Mouse (Mus musculus): ENCODE measurements around the gene Mybl2.

The Mybl2 gene

GRCm38 (mm10) chr2:163073023-163073757 lies 18.7 kb downstream of the Mybl2 start:
- DNase-seq: no peak

DNA sequence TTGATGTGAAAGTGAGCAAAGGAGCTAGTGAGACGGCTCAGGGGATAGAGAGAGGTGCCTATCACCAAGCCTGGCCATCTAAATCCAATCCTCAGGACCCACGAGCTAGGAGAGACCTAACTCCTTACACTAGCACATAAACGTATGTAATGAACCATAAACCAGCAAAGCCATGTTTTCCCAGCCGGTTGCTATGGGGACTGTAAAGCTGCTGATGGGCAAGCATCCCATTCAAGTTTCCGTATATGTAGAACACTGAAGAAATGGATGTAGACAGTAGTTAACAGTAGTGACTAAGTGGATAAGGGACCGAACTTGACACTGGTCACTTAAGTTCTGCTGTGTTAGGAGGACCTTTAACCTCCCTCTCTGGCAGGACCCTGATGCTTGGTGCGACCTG lies 19.5 kb downstream of the Mybl2 start:
- no peak for DNase-seq

- no peak for DNase-seq
Observed at GRCm38 (mm10) chr2:163074808-163075207, 20.3 kb downstream of the Mybl2 start.

GRCm38 (mm10) chr2:163075234-163075633 lies 20.7 kb downstream of the Mybl2 start:
- DNase-seq: no peak

GRCm38 (mm10) chr2:163079041-163079440 lies 24.6 kb downstream of the Mybl2 start:
- no peak for DNase-seq

DNA sequence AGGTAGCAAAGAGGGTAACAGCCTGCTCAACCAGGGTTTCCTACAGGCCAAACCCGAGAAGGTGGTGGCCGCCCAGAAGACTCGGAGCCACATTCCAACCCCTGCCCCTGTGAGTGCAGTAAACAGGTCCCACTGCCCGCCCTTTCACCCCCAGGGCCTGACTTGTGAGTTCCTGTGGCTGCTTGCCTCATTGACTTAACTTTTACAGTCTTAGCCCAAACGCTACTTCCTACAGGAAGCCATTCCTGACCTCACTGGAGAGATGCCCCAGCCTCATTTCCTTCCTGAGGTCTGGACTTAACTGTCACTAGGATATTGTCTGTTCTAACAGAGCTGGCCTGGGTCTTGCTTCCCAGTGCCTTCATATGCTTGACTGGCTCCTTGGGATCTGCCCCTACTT lies 28.1 kb downstream of the Mybl2 start:
- no peak for DNase-seq

DNA sequence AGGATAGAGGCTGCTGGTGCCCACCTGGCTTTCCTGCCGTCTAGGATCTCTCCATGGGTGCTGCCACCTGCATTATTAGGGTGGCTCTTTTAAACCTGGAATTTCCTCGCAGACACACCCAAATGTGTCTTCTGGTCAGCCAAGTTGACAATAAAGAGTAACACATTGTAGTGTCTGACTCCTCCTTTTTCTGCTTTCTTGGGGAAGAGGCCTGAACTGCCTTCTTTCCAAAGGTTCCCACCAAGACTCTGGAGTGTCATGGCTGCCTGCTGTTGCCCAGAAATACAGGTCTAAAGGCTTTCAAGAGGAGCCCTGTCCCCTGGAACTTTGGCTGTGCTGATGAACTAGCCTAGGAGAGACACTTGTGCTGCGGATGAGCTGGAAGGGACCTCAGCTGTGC lies 30.0 kb downstream of the Mybl2 start:
- no peak for DNase-seq

DNA sequence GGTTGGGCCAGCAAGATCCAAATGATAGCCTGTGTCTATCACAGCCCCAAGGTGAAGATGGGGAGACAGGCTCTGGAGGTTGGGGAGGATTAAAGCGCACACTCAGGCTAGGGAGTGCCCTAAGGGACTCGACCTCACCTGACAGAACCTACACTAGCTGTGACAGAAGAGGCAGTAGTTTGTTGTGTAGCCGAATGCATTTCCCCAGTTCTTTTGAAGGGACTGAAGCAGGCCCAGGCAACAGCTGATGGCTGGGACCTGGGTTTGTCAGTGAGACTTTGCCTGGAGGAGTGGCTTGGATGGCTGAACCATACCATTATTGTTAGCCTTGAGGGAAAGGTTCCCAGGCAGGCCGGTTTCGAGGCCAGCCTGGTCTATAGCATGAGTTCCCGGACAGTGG lies 30.6 kb downstream of the Mybl2 start:
- no peak for DNase-seq

- no peak for DNase-seq
Observed at GRCm38 (mm10) chr2:163086561-163086960, 32.1 kb downstream of the Mybl2 start.

DNA sequence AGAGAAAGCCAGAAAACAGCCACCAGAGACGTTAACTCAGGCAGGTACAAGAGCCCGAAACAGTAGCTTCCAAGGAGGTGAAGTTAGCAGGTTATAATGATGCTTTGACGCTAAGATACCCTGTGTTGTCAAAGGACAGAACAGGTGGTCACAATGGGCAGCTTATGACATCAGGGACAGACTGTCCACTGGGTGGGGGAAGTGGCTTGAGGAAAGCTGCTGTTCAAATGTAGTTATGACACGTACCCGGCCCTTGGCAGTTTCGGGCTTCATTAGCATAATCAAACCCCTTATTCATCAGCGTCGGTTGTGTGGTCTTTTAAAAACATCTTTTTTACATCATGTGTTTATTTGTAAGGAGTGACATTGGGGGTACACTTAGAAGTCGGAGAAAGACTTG lies 33.2 kb downstream of the Mybl2 start, which contains the start of gene Gtsf1l:
Gtsf1l (minus strand) TSS at position 128 of the 400 bp plus-strand sequence.
- no peak for DNase-seq

- DNase-seq: no peak
Observed at GRCm38 (mm10) chr2:163089475-163090123, 35.1 kb downstream of the Mybl2 start.

DNA sequence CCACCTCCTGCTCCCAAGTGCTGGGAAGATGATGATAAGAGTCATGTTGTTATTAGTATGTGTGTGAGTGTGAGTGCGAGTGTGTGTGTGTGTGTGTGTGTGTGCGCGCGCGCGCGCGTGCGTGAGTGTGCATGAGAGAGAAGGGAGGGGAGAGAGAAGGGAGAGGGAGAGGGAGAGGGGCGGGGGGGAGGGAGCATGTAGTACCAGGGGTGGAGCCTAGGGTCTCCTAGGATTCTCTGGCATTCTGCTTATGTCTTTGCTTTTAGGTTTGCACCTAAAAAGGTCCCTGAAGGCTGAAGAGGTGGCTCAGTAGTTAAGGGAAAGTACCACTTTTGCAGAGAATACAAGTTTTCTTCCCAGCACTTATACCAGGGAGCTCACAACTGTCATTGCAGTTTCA lies 40.4 kb downstream of the Mybl2 start:
- no peak for DNase-seq

- no peak for DNase-seq
Observed at GRCm38 (mm10) chr2:163095784-163096183, 41.3 kb downstream of the Mybl2 start.

DNA sequence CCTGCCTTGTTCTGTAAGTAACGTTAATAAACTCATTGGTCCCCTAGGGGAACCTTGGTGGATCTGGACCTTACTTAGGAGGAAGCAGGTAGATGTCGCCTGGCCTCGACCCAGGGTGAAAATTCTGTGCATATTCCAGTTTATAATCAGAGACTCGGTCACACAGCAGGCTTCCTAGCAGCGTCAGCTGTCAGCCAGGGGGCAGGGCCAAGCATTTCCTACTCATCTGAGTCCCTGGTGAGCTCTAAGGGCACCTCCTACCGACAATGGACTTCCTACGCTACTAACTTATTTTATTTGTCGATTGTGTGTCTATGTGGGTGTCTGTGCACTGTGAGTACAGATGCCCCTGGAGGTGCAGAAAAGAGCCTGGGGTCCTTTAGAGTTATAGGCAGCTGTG lies 45.4 kb downstream of the Mybl2 start:
- no peak for DNase-seq

- DNase-seq: no peak
Observed at GRCm38 (mm10) chr2:163100551-163100950, 46.1 kb downstream of the Mybl2 start.

GRCm38 (mm10) chr2:163101646-163102203 lies 47.2 kb downstream of the Mybl2 start:
- peak; percentile 89 to 93 for DNase-seq

DNA sequence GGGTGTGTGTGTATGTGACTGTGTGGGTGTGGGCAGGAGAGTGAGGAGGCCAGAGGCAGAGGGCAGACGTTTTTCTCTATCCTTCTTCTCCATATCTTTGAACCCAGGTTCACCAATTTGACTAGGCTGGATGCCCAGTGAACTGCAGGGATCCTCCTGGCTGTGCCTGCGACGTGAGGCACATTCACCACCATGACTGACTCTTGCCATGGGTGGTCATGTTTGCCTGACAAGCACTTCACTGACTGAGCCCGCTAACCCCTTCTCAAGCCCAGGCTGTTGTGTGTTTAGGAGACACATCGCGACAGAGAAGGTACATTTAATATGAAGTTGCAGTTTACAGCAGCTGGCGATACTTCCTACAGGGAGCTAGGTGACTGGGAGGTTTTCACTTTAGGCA lies 47.7 kb downstream of the Mybl2 start:
- peak; percentile 62 to 72 for DNase-seq

DNA sequence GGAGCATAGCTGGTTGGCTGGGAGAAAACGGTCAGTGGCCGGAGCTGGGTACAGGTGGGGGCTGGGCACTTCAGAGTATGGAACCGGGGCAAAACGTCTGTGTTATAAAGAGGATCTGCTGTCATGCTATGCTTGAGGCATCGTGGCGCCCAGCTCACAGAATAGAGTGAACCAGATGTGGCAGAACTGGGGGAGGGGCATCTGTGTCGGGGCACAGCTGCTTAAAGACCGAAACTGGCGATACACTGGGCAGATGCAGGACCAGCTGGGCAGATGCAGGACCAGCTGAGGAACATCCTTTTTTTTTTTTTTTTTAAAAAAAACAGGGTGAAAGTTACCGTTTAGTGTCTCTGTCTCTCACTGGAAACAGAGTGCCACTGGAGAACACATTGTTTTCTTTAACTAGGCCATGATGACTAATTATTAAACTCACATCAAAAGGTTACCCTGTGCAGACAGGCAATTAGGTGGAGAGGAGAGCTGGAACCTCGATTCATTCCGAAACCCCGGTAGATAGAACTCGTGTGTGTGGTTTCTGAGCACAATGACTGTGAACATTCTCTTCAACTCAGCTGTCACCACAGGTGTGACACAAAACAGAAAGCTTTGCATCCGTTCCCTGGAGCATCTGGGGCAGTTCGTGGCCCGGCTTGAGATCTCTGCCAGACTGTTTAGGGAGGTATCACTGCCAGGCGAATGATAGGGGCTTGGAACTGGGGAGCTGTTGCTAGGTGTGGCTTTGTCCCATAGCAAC lies 48.6 kb downstream of the Mybl2 start:
- DNase-seq: no peak

DNA sequence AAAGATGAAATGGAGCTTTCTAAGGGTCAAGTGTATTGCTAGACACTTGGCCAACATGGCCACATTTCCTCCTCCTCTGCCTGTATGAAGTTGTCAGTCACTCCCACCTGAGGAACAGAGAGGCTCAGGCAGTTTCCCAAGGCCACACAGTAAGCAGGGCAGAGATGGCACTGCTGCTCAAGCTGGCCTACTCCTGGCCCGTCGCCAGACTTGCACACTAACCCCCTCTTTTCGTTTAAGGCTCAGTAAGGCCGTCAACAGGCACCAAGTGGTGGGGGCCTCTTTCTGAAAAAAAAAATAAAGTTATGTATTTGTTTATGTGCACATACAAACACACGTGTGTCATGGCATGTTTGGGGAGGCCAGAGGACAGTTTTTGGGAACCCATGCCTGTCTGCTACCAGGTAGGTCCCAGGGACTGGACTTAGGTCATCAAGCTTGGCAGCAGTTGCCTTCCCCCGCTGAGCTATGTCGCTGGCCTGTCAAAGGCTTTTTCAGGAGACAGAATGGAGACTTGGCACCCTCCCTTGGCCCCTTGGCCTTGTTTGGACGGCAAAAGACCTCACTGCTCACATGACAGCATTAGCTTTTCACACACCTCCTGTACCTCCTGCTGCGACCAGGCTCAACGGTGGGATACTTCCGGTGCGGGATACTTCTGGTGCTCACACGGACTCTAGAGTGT lies 49.7 kb downstream of the Mybl2 start:
- DNase-seq: peak; percentile 78 to 87

DNA sequence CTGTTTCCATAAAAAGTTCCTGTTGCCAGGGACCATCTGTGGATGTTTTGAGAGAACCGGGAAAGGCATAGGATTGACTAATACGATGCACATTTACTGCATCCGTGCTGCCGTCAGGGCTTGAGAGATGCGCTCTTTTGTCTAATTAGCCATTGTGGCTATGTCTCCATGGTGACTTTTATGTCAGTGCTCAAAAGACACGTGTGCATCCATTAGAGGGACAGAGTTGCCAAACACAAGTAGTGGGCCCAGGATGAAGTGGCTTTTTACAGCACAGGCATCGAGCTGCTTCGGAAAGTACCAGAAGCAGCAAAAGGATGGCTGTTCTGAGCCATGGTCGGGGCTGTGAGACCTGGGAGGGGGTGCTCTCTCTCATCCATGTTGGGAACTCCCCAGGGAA lies 53.9 kb downstream of the Mybl2 start:
- no peak for DNase-seq

DNA sequence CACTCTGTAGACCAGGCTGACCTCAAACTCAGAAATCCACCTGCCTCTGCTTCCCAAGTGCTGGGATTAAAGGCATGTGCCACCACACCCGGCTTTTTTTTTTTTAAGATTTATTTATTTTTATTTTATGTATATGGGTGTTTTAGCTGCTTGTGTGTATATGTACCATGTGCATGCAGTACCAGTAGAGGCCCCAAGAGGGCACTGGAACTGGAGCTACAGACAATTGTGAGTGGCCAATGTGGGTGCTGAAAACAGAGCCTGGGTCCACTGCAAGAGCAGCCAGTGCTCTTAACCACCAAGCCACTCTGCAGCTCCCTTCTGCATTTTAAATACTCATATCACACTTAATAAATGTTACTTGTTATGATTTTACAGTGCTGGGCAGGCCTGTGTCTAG lies 56.2 kb downstream of the Mybl2 start:
- DNase-seq: no peak

GRCm38 (mm10) chr2:163111413-163112201 lies 57.1 kb downstream of the Mybl2 start:
- peak; percentile 31 to 33 for DNase-seq
